Mouse (Mus musculus): ENCODE measurements around the gene Ccdc194. TPM values are rescaled to one million over a fixed set of nuclear protein-coding genes. Genes with fewer than 3 reads are reported as not detected.
"Not testable (repeated sequence)": the region's sequence is repeated elsewhere in the genome, so short reads cannot be mapped to it uniquely, and the experiment has no call there.

Ccdc194 gene
- polyA plus RNA-seq, 1 experiment from 2014 or later, result 0.14 TPM

GRCm38 (mm10) chr8:71528362-71529073 is 3.0 kb upstream of the Ccdc194 start:
- 0 out of 2 replicates have a peak, but pooled peaks cover 9% of the 10 kb centered on the region for H3K4me1 ChIP-seq (replicated peaks)
- H3K36me3 ChIP-seq (replicated peaks), result no peaks in the 10 kb centered on the region
- H3K4me2 ChIP-seq, result no peak overlapping the region
- WGBS (ENCODE audit: insufficient replicate concordance), result 20% methylated on average over 11 of the region's 11 CpGs
- H3K27ac ChIP-seq (replicated peaks), result peak overlapping the region; percentile 29; the same call in 1 of the 2 replicates
- H3K27me3 ChIP-seq, result peaks cover 25% of the 10 kb centered on the region
- peak; percentile 62 for ATAC-seq (ENCODE audit: insufficient read depth)
- H3K9me3 ChIP-seq (replicated peaks), result no peaks in the 10 kb centered on the region
- H3K4me3 ChIP-seq (replicated peaks), result no peak overlapping the region
- no peak overlapping the region for H3K9ac ChIP-seq

DNA sequence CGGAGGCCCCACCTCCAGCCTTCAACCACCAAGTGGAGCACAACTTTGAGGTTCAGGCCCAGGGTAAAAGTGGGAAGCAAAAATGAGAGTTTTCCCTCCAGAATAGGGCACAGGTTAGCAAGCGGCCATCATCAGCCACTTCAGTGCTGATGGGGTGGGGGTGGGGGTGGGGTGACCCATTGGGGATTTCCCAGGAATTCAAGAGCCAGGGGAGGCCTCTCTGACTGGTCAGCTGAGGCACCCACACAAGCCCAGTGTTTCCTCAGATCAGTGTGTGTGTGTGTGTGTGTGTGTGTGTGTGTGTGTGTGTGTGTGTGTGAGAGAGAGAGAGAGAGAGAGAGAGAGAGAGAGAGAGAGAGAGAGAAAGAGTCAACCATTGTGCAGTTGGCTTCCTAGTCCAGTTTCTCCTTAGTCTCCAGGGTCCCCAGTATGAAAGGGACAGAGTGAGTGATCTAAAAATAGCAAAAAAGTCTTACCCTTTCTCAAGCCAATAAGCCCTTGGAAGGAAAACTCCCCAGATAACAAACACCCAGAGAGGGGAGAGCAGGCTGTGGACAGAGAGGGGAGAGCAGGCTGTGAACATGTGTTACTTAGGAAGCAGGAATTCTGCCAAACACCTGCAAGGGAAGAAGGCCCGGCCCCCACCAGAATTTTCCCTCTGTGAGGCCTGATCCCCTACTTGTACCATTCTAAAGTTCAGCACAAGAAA is 1.8 kb upstream of the Ccdc194 start:
- Histone ChIP-seq H3K4me3 (replicated peaks) (no peak overlapping the region), H3K9me3 (replicated peaks) (no peaks in the 10 kb centered on the region), H3K27me3 (peaks cover 27% of the 10 kb centered on the region), H3K36me3 (replicated peaks) (no peaks in the 10 kb centered on the region), H3K4me1 (replicated peaks) (0 out of 2 replicates have a peak, but pooled peaks cover 9% of the 10 kb centered on the region), H3K9ac (no peak overlapping the region), H3K27ac (replicated peaks) (peak overlapping the region; percentile 33; the same call in 1 of the 2 replicates), H3K4me2 (no peak overlapping the region)
- WGBS (ENCODE audit: insufficient replicate concordance), result 44% methylated on average over 3 of the region's 3 CpGs
- no peak for ATAC-seq (ENCODE audit: insufficient read depth)

GRCm38 (mm10) chr8:71526272-71526671 is 761 bp upstream of the Ccdc194 start:
- 10% methylated on average over 6 of the region's 6 CpGs for WGBS (ENCODE audit: insufficient replicate concordance)
- no peak for ATAC-seq (ENCODE audit: insufficient read depth)
- peaks cover 13% of the 10 kb centered on the region; the same call in 1 of the 2 replicates for H3K4me1 ChIP-seq (replicated peaks)
- no peaks in the 10 kb centered on the region for H3K9me3 ChIP-seq (replicated peaks)
- peaks cover 27% of the 10 kb centered on the region for H3K27me3 ChIP-seq
- peak overlapping the region; percentile 33; the same call in 1 of the 2 replicates for H3K27ac ChIP-seq (replicated peaks)
- no peak overlapping the region for H3K4me2 ChIP-seq
- H3K36me3 ChIP-seq (replicated peaks), result no peaks in the 10 kb centered on the region
- no peak overlapping the region for H3K9ac ChIP-seq
- H3K4me3 ChIP-seq (replicated peaks), result no peak overlapping the region

DNA sequence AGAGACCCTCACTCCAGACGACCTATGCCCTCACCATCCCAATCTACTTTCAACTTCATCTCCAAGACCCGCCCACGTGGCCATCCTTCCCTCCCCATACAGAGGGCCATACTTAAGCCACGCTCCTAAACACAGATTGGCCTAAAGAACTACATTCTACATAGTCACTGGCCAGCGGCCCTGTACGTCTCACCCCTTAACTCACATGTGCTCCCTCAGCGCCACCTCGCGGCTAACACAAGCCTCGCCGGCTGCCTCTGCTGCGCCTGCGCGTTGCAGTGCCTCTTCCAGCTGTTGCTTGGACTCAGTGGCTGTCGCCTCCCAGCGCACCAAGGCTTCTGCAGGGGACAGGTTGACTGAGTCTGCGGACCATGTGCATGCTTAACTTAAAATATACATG is 3.9 kb downstream of the Ccdc194 start:
- Histone ChIP-seq H3K9me3 (replicated peaks) (no peaks in the 10 kb centered on the region), H3K4me3 (replicated peaks) (no peak overlapping the region), H3K4me2 (no peak overlapping the region), H3K4me1 (replicated peaks) (peaks cover 5% of the 10 kb centered on the region; the same call in 1 of the 2 replicates), H3K36me3 (replicated peaks) (no peaks in the 10 kb centered on the region), H3K27me3 (peaks cover 34% of the 10 kb centered on the region), H3K27ac (replicated peaks) (no peak overlapping the region), H3K9ac (no peak overlapping the region)
- peak; percentile 60 for ATAC-seq (ENCODE audit: insufficient read depth)
- WGBS (ENCODE audit: insufficient replicate concordance), result 7% methylated on average over 17 of the region's 17 CpGs

DNA sequence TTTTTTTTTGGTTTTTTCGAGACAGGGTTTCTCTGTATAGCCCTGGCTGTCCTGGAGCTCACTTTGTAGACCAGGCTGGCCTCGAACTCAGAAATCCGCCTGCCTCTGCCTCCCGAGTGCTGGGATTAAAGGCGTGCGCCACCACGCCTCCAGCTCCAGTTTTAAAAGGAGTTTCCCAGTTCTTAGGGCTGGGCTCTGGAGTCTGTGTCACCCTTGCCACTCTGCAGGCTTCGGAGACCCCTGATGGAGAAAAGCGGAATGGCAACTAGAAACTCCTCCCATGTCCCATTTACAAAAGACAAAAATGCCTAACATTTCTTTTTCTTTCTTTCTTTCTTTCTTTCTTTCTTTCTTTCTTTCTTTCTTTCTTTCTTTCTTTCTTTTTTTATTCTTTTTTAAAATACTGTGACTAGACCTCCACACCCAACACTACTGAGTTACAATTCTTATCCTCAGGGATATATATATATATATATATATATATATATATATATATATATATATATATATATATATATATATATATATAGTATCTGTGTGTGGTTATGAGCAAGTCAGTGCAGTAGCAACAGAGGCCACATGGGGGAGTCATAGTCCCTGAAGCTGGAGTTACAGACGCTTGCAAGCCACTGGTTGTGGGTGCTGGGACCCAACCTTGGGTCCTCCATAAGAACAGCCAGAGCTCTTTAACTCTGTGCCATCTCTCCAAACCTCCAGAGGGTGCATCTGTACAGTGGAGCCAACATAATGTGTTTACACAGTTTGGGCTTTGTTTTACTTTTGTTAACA is 6.3 kb downstream of the Ccdc194 start:
- not testable (repeated sequence) for H3K27ac ChIP-seq (replicated peaks); H3K36me3 ChIP-seq (replicated peaks); H3K9ac ChIP-seq; H3K4me2 ChIP-seq; ATAC-seq (ENCODE audit: insufficient read depth); H3K4me1 ChIP-seq (replicated peaks); H3K9me3 ChIP-seq (replicated peaks); H3K4me3 ChIP-seq (replicated peaks)
- H3K27me3 ChIP-seq, result peaks cover 14% of the 10 kb centered on the region
- WGBS (ENCODE audit: insufficient replicate concordance), result 20% methylated on average over 10 of the region's 10 CpGs

GRCm38 (mm10) chr8:71516786-71517185 is 8.7 kb downstream of the Ccdc194 start:
- 34% methylated on average over 6 of the region's 6 CpGs for WGBS (ENCODE audit: insufficient replicate concordance)
- H3K9me3 ChIP-seq (replicated peaks), result no peaks in the 10 kb centered on the region
- H3K27ac ChIP-seq (replicated peaks), result no peak overlapping the region
- no peak for ATAC-seq (ENCODE audit: insufficient read depth)
- no peak overlapping the region for H3K4me3 ChIP-seq (replicated peaks)
- no peak overlapping the region for H3K9ac ChIP-seq
- no peaks in the 10 kb centered on the region for H3K36me3 ChIP-seq (replicated peaks)
- H3K27me3 ChIP-seq, result peaks cover 11% of the 10 kb centered on the region
- peaks cover 14% of the 10 kb centered on the region for H3K4me1 ChIP-seq (replicated peaks)
- no peak overlapping the region for H3K4me2 ChIP-seq

- Histone ChIP-seq H3K9ac (no peak overlapping the region), H3K27ac (replicated peaks) (no peak overlapping the region), H3K4me1 (replicated peaks) (peaks cover 18% of the 10 kb centered on the region), H3K36me3 (replicated peaks) (no peaks in the 10 kb centered on the region), H3K9me3 (replicated peaks) (no peaks in the 10 kb centered on the region), H3K4me3 (replicated peaks) (no peak overlapping the region), H3K27me3 (peaks cover 6% of the 10 kb centered on the region; the same call in 1 of the 2 replicates), H3K4me2 (no peak overlapping the region)
- 50% methylated on average over 5 of the region's 5 CpGs for WGBS (ENCODE audit: insufficient replicate concordance)
- no peak for ATAC-seq (ENCODE audit: insufficient read depth)
Measured at GRCm38 (mm10) chr8:71515043-71515442, 10.5 kb downstream of the Ccdc194 start.

DNA sequence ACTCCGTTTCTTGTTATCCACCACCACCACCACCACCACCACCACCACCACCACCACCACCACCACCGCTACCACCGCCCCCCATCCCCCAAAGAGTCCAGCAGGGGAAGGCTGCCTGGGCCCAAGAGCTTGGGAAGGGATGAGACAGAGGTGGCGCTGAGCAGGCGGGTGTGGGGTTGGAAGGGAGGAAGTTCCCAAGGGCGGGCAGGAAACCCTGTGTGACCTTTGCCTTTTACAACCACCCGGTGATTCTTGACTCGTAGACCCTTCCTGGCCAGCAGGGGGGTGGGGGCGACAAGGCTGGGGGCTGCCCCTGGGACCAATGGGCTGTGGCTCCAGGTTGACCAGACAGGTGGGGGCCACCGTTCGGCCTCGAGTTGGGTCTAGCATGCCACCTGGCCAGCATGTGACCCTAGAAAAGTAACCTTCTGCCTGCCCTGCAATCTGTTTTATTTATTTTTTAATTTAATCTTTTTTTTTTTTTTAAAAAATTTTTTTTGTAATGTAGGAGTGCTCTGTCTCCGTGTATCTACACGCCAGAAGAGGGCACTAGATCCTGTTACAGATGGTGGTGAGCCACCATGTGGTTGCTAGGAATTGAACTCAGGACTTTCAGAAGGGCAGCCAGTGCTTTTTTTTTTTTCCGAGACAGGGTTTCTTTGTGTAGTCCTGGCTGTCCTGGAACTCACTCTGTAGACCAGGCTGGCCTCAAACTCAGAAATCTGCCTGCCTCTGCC is 12.3 kb downstream of the Ccdc194 start:
- Histone ChIP-seq H3K4me3 (replicated peaks) (no peak overlapping the region), H3K27me3 (peaks cover 20% of the 10 kb centered on the region), H3K4me2 (no peak overlapping the region), H3K27ac (replicated peaks) (no peak overlapping the region), H3K9ac (no peak overlapping the region), H3K9me3 (replicated peaks) (no peaks in the 10 kb centered on the region), H3K36me3 (replicated peaks) (no peaks in the 10 kb centered on the region), H3K4me1 (replicated peaks) (peaks cover 19% of the 10 kb centered on the region)
- ATAC-seq (ENCODE audit: insufficient read depth), result no peak
- WGBS (ENCODE audit: insufficient replicate concordance), result 32% methylated on average over 15 of the region's 15 CpGs

GRCm38 (mm10) chr8:71511644-71512043 is 13.9 kb downstream of the Ccdc194 start, which contains the start of gene Plvap:
Gene Plvap, minus strand, starts transcription at chr8:71511752.
- no peak within 1 kb of the TSS for H3K9ac ChIP-seq
- WGBS (ENCODE audit: insufficient replicate concordance), result 2% methylated on average over 14 of the region's 14 CpGs
- ATAC-seq (ENCODE audit: insufficient read depth), result peak; percentile 84

DNA sequence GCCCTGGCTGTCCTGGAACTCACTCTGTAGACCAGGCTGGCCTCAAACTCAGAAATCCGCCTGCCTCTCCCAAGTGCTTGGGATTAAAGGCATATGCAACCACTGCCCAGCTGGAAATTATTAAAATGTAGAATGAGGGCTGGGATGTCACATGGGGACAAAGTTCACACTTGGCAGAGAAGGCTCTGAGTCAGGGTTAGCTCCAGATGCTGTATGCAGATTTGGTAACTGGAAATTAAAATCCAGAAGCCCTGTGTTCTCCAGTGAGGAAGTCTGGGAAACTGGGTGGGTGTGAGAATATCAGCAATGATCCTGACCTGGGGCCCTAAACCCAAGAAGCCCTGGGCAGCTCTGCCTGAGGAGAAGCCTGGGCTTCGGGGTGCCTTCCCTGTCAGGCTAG is 16.2 kb downstream of the Ccdc194 start:
- Histone ChIP-seq H3K27me3 (peaks cover 50% of the 10 kb centered on the region), H3K4me3 (replicated peaks) (no peak overlapping the region)

More at GRCm38 (mm10) chr8:71511644-71512043, 13.9 kb downstream of the Ccdc194 start, which contains the start of gene Plvap:
- Histone ChIP-seq H3K4me1 (replicated peaks) (peaks cover 28% of the 10 kb centered on the region), H3K4me2 (peak within 1 kb of the TSS; percentile 64), H3K36me3 (replicated peaks) (no peaks in the 10 kb centered on the region), H3K27ac (replicated peaks) (no peak within 1 kb of the TSS), H3K27me3 (peaks cover 35% of the 10 kb centered on the region), H3K4me3 (replicated peaks) (peak within 1 kb of the TSS; percentile 36), H3K9me3 (replicated peaks) (no peaks in the 10 kb centered on the region)

More for the DNA sequence above, 16.2 kb downstream of the Ccdc194 start:
- Histone ChIP-seq H3K27ac (replicated peaks) (no peak overlapping the region), H3K4me1 (replicated peaks) (peaks cover 28% of the 10 kb centered on the region), H3K9me3 (replicated peaks) (no peaks in the 10 kb centered on the region), H3K4me2 (no peak overlapping the region), H3K9ac (no peak overlapping the region), H3K36me3 (replicated peaks) (no peaks in the 10 kb centered on the region)
- no peak for ATAC-seq (ENCODE audit: insufficient read depth)
- WGBS (ENCODE audit: insufficient replicate concordance), result 52% methylated on average over 2 of the region's 2 CpGs
